Mouse (Mus musculus) megakaryocyte, adult 5-6 weeks (primary cell): ENCODE measurements at regions not wholly inside any gene's neighbourhood (a gene's known extent, or its start where the extent isn't known, plus 50 kb on each side); places are given as distances from the start of the nearest gene placed in this dataset.
A peak's percentile ranks its signal among the peaks of the same experiment; 100 is the strongest.

Experiments used
- ATAC-seq: 2 replicates; pipeline ENCODE4 v1.8.0; 2016; ENCODE audit warnings: mild to moderate bottlenecking, inconsistent platforms; ENCODE audit not compliant: poor library complexity, severe bottlenecking

DNA sequence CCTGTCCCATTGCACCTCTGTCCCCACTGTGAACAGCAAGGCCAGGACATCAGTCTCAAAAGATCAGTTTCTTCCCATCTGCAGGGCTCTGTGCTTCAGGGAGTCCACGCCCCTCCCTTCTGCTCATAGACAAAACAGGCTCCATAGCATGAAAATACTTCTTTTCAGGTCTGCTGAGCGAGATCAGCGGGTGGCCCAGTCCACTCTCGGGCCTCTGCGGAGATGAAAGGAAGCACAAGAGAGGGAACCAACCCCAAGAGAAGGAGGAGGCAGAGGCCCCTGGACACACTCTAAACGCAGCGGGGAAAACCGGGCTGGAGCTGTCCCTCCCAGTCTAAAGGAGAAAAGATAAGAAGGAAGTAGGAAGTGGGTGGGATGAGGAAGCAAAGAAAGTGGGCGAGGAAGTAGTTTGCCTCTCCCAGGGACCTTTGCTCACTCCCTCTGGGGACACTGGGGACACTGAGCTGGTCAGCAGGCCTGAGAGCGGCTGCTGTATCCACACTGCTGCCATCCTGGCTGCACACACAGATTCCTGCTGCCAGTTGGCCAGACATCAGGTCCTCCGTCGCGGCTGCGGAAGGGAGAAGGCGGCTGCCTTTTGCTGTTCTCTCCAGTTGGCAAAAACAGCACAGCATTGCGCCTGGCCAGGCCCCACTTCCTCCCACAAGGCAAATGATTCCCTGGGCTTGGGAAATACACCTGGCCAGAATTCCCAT, 143.5 kb downstream of the Rybp start:
- peak; percentile 56 for ATAC-seq

DNA sequence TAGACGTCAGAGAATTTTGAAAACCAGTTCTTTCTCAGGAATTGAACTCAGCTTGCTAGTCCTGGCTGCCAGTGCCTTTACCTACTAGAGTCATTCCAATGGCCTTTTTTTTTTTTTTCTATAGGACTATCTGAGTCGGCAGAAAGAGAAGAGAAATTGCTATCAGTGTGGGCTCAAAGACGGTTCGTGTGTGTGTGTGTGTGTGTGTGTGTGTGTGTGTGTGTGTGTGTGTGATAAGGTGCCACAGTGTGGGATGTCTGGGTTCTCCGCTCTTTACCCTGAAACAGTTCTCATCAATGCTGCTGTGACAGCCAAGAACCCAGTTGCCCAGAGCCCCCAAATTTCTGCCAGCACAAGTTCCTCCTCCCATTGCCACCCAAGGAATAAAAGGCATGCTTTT, 146.1 kb downstream of the Rybp start:
- no peak for ATAC-seq

DNA sequence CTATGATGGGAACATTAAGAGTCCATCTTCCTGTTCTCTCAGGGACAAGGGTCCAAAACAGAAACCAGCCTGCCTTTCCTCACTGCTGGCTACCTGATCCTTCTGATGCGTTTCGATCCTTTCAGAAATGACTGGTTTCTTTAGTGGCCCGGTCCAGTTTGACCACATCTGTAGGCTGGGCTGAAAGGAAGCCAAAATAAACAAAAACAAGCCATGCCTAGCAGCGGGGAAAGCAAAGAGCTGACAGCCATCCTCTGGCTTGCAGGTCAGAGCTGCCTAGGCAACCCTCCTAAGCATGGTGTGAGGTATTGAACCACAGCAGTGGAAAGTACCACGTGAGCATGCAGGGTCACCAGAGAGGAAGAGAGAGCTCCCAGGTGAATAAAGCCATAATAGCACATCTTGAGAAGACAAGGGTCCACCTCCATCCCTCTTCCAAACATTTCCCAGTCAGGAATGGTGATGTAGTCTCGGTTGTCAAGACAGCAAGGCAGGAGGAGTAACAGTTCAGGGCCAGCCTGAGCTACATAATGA, 146.6 kb downstream of the Rybp start:
- ATAC-seq, result no peak

DNA sequence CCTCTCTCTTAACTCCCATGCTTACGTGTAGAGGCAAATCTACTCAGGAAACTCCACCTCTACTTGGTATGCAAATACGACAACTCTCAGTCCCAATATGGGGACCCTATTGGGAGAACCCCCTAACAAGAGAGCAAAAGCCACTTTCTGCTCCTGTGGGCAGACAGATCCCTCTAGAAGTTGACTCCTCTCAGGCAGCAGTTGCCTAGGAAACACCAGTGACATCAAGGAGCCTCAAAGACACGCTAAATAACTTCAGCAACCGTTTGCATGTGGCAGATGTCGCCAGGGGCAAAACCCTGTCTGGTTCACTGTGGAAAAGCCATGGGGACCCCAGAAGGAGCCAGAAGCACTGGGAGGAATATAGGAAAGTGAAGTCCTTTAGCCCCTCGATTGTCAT, 147.5 kb downstream of the Rybp start:
- no peak for ATAC-seq

DNA sequence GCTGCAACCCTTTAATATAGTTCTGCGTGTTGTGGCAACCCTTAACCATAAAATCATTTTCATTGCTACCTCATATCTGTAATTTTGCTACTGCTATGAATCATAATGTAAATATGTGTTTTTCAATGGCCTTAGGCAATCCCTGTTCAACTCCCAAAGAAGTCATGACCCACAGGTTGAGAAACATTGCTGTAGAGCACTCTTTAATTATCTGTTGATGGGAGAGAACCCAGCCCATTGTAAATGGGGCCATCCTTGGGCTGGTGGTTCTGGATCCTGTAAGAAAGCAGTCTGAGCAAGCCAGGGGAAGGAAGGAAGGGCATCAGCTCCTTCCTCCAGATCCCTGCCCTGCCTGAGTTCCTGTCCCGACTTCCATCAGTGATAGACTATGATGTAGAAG, 148.6 kb downstream of the Rybp start:
- no peak for ATAC-seq

DNA sequence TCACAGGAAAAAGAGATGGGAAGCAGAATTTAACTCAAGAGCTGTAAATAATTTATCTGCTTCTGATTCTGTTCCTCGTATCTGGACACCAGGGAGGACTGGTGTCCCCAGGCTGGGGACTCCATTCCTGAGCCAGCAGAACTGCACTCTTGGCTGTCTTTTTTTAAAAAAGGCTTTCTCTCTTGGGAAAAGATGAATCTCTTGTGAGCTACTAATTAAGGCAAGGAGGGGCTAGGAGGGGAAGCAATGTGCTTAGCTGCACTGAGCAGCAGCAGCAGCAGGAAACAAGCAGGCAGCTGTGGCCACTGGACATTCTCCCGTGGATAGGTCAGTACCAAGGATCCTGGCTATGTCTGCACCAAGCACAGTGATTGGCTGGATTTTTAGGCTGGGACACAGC, 152.1 kb downstream of the Rybp start:
- ATAC-seq, result no peak

DNA sequence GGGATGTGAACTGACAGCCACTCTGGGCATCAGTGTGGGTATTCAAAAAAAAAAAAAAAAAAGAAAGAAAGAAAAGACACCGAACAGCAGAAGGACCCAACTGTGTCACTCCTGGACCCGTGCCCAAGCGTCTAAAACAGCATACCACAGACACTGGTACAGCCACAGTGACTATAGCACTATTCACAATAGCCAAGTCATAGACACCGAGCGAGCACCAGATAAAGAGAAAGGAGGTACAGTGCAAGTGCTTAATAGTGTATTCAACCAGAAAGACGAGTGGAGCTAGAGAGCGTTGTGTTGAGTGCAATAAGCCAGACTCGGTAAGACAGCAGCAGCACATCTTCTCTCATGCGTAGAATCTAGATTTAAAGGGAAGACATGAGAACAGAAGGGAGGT, 153.3 kb downstream of the Rybp start:
- ATAC-seq, result no peak

DNA sequence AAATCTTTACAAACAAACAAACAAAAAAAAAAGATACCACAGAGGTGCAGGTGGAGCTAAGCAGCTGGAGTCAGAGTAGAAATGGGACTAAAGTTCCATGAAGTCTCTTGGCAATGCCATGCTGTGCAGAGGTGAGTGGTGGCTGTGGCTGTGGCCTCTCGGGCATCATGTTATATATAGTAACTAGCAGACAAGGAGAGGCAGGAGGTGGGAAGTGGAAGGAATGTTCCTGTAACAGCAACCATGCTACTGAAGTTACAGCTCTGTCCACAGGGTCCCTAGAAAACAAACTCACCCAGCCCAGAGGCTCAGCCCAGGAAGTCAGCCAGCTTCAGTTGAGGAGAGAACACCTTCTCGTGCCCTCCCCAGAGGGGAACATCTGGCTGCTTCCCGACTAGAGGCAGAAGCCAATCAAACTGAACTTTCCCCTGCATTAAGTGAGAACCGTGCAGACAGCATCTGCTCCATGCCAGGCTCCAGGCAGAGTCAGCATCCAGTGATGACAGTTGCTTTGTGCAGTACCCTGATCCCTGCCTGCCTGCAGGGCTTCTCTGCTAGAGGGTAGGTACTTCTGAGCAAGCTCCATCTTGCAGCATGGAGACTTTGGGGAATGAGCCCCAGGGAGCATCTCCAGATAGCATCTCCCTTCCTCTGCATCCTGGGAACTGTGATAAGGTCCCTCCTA, 154.2 kb downstream of the Rybp start:
- no peak for ATAC-seq

DNA sequence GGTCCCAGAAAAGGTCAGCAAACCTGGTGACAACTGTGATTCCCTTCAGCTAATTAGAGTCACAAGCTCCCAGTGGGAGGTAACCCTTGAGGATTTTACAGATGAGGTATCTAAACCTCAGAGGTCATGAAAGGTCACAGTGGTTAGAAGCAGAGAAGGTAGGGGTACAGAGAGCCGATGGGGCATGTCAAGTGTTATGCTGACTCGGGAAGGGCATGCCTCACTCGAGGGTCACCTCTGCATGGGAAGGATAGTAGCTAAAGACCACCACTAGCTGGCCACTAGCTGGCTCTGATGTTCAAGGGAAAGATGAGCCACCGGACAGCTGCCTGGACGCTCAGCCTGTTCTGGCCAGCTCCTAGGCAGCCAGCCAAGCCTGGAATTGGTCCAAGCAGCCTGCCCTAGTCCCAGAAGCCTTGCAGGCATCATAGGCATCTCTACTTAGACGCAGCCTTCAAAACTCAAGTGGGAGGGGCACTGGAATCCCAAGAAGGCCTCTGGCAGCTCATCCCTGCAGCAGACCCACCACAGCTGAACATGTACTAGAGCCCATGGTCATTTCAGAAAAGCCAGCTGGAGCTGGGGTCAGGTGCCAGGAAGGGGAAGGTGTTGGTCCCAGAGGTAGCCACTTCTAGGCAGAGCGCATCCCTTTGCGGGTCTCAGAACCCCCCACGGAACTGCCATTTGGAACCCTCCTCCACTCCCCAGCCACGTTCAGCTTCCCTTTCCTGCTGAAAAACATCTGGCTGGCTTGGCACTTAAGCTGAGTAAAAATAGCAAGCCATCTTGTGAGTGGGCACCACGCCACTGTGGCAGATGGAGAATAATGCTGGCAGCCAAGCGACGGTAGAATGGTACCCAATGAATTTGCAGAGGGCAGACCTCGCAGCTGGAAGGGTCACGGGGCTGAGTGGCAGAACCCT, 159.8 kb downstream of the Rybp start:
- no peak for ATAC-seq

DNA sequence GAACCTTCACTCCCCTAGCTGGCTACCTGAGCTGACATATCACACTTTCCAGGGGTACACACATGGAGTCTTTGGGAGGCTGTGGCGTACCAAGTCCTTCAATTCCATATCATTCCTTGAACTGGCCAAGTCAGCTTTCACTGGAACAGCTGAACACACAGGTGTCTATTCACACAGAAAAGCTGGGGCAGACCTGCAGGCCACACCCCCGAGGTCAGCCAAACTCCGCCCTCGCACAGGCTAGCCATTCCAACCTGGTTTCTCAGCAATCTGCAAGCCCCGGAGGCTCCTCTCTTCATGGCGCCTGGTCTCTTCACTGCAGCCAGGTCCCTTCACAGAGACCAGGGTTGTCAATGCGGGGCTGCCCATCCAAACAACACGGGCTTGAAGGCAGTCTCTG, 160.5 kb downstream of the Rybp start:
- ATAC-seq, result no peak

DNA sequence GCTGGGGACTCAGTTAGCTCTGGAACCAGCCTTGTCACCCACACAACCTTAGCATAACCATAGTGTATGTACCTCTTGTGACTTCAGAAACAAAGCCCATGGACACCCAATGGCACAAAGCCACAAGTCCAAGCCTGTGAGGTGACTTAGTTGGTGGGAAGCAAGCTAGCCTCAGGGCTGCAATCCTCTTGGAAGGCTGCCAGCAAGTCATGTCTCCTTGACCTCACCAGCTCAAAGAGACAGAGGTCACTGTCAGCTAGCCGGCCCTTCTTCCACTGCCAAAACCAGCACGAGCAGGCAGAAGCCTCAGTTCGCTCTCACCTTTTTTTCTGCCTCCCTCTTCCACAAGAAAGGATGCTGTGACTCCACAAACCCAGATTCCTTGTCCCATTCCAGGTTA, 161.0 kb downstream of the Rybp start:
- no peak for ATAC-seq

DNA sequence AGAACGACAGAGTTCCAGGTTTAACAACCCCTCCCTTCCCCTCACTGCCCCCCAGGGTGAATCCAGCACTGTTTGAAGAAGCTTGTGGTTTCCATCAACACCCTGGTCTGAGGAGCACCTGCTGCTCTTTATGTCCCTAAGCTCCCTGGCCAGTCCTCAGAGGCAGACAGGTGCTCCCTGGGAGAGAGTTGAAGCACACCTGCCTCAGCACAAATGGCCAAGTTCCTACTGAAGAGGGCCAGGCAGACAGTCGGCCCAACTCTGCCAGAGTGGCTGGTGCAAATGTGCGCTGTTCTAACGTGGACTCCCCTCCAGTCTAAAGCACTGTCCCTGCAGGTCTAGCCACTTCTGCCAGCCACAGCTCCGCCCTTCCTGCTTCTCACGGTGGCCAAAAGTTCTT, 166.0 kb downstream of the Rybp start:
- no peak for ATAC-seq

DNA sequence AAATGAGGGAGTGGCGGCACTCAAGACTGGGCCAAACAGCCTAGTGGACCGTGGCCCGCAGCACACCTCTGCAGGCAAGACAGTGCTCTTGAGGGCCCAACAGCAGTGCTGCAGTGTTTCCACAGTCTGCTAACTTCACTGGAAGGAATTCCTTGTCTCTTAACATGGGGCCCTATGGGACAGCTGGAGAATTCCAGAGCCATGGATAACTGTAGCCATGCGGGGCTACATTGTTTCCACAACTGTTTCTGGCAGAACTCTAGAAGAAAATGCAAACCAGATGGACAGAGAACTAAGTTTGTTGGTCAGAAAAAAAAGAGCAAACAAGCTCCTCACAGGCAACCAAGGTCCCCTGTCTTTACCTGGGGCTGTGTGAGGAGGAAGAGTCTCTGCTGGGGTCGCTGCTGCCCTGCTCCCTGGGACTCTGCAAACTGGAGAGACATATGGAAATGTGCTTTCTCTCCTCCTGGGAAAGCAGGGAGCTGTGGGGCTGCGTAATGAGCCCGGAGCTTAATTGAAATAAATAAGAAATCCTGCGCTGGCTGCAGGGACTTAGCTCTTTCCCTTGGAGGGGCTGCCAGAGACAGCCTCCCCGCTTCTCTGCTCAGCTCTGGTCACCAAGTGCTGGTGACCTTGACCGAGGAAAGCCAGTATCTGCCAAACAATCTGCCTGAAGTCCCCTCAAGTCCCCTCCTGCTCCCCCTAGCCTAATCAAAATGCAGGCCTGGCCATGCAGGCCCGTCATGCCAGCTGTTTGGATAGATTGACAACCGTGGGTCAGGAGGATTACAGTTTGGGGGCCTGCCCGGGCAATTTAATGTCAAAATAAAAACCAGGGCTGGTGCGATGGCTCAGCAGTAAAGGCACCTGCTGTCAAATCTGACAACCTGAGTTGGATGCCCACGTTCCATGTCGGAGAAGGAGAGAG, 167.0 kb downstream of the Rybp start:
- no peak for ATAC-seq

DNA sequence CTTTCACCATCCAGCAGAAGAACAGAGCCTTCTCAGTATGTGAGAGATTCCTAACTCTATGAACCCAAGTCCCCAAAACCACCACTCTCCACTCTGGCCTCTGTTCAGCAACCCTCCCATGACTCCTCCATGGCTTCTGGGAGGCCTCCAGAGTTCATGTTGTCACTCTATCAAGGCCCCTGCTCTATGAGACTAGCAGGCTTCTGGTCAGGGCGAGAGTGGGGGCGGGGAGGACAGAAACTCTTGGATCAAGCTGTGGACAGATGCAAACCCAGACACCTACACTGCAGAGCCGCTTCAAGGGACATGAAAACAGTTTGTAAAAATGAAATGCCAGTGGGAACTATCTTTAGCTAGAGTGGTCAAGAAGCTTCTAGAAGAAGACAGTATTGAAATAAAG, 170.2 kb downstream of the Rybp start:
- no peak for ATAC-seq

DNA sequence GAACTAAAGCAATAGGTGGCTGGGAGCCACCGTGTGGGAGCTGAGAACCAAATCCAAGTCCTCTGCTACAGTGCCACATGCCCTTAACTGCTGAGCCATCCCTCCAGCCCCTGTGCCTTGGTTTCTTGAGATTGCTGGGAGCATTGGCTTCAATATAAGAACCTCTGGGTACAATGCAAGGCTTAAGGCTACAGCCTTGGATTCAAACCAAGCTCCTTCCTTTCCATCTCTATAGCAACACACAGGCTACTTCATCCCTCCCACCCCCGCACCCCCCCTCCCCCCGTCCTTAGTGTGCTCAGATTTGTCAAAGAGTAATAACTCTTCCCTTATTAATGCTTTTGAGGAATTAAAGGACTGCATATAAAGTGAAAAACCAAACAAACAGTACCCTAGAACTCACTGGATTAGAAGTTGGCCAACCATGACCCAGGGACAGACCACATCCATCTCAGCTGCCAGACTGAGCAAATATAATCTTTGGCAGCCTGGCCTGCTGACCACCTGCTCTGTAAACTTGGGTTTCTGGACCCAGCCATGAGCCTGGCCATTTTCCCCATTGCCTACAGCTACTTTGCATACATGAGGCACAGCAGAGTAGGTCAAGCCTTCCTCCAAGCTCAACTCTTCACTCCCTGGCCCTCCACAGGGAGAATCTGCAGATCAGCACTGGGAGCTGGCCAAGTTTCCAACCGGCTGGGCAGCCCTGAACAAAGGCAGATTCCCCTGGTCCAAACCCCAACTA, 173.7 kb downstream of the Rybp start:
- ATAC-seq, result no peak

DNA sequence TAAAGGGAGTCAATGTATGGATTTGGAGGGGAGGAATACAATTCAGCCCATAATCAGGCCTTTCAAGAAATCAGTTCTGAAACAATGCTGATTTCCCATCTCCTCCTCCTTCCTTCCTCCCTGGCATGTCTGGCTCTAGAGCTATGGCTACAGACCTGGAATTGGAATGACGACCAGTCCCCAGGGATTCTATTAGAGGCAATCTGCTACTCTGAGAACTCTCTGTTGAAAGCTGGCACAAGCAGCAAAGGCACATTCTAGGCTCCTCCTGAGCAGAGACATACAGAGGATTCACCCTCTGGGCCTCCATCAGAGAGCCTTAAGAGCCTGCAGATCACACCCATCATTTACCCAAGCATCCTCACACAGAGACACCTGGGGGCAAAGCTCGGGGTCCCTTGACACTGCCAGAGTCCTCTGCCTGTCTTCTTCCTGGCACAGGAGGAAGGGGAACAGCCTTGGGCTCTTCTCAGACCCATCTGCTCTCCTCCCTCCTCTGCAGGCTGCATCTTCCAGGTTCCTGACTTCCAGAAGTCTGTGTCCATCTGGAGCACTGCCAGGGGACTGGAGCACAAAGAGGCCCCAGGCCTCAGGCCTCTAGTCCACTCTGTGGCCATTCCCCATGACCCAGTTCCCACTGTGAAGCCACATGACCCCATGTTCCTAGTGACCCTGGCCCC, 176.2 kb downstream of the Rybp start:
- ATAC-seq, result no peak

DNA sequence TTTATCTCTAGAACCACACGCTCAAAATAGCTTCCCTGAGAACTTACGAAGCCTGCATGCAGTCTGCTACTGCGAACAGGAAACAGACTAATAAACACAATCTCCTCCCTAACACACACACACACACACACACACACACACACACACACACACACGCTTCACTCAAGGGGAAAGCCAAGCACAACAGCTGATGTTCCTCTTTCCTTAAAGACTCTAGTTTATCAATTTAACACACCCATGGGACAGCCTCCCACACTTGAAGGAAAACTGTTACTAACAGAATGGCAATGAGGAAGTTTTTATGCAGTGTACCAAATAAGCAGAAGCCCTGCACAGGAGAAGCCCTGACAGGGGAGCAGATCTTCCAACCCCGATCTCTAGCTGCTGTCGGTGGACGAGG, 177.3 kb downstream of the Rybp start:
- ATAC-seq, result peak; percentile 69

DNA sequence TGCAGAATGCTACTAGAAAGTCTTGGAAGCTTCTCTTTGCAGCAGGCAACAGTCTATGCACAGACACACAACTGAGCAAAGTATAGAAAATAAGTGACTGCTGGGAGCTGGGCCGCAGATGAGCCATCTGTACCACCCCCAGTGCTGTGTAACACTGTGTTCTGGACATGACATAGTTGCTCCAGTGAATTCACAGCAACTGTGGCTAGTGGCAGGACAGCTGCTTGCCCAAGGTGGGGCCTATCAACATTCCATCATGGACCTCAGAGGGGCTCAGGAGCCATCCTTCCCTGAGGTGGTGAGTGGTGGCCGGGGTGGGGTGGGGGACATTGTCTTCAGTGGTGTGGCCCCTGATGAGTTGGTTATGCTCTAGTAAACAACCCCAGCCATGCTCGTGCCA, 177.9 kb downstream of the Rybp start:
- no peak for ATAC-seq

DNA sequence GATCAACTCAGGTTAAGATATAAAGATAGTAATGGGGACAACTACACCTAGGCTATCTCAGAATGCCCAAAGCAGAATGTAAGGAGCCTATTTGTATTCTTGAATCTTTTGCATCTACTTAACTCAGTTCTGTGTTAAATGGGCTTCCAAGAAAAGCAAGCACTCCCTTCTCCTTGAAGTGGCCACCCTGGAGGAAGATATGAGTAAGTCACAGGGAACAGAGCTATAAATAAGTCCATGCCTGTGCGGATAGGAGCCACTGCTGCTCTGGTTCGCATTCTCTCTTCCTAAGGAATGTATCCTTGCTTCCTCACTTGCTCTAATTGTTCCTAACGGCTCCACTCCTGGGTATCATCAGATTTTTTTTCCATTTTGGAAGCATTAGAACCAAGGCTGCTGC, 179.8 kb downstream of the Rybp start:
- no peak for ATAC-seq
